Mouse (Mus musculus): Measurements from ENCODE around the gene Atox1.

DNA sequence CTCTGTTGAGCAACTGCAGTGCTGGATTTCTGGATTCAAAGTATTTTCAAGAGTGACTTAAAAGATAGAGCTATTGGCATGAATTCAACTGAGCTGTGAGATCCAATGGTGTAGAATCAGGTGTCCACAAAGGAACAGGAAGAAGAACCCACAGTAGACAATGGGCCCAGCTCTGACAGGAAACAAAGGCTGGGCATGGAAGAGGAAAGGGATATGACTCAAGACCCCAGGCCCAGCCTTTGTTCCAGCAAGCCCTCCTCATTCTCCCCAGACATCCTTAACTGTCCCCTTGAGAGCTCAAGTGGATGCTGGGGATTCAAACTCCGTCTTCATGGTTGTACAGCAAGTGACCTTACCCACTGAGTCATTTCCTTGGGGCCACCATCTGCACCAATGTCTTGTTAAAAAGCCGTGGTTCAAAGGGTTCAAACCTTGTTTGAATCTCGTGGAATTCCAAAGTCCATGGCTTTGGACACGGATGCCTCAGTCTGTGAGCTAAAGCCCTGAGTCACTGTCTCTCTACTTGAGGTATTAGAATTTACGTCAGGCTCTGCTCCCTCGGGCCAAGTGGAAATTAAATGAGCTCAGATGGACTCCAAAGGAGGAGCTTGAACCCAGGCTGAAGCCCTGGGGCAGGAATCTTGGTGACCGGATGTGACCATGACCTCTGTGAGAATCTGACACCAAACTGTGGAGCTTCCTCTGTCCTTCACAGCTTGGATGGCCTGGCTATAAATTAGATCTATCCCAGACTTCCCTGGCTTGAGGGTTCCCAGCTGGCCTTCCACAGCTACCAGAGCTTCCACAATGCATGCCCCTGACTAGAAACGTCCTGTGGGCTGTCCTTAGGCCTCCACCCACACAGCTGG is 55.2 kb downstream of the Atox1 start:
- no peak for TF ChIP-seq POLR2A (IDR thresholded peaks at IDR 0.05; ENCODE audit: extremely low read depth, insufficient read depth, low read length)
- no peak for TF ChIP-seq CTCF (IDR thresholded peaks at IDR 0.05; ENCODE audit: extremely low read depth, insufficient read depth, low read length)

Measured in cortical plate, adult 2 months (tissue).